Mouse (Mus musculus): Measurements from ENCODE around the gene Cul1. TPM values are rescaled to one million over a fixed set of nuclear protein-coding genes. Genes with fewer than 3 reads are reported as not detected.

The Cul1 gene
- polyA plus RNA-seq, 2 experiments, result 37.5 to 64.6 TPM

GRCm38 (mm10) chr6:47560846-47561245 lies 107.6 kb downstream of the Cul1 start:
- DNase-seq (ENCODE audit: low read depth in 3 of 3, low spot score in 3 of 3) (no peak), ATAC-seq (ENCODE audit: insufficient read depth) (no peak)
- H3K27me3 ChIP-seq (ENCODE audit: control insufficient read depth, insufficient read depth, low read length), result no peaks in the 10 kb centered on the region
- H3K4me1 ChIP-seq (replicated peaks; ENCODE audit: control insufficient read depth in 2 of 2, insufficient read depth in 2 of 2, low read length in 1 of 2), result peaks cover 8 to 18% of the 10 kb centered on the region in 2 experiments
- no peak overlapping the region for H3K4me3 ChIP-seq (ENCODE audit: insufficient read depth in 1 of 2, low read depth in 2 of 2, low read length in 2 of 2)
- no peaks in the 10 kb centered on the region for H3K9me3 ChIP-seq (ENCODE audit: control insufficient read depth, low read length)
- H3K4me2 ChIP-seq (ENCODE audit: low read depth), result no peak overlapping the region
- H3K9ac ChIP-seq (replicated peaks), result no peak overlapping the region
- no peak for TF ChIP-seq CTCF (IDR thresholded peaks at IDR 0.05; ENCODE audit: low read depth)
- TF ChIP-seq EP300 (IDR thresholded peaks at IDR 0.05; ENCODE audit: low read depth), result no peak
- peaks cover 69% of the 10 kb centered on the region for H3K36me3 ChIP-seq (replicated peaks; ENCODE audit: control insufficient read depth, insufficient read depth, low read depth)
- 56% methylated on average over 2 of the region's 2 CpGs for WGBS (ENCODE audit: insufficient replicate concordance)
- no peak overlapping the region for H3K27ac ChIP-seq

GRCm38 (mm10) chr6:47561426-47561825 lies 108.2 kb downstream of the Cul1 start:
- Histone ChIP-seq H3K4me3 (ENCODE audit: insufficient read depth in 1 of 2, low read depth in 2 of 2, low read length in 2 of 2) (no peak overlapping the region), H3K36me3 (replicated peaks; ENCODE audit: control insufficient read depth, insufficient read depth, low read depth) (peaks cover 71% of the 10 kb centered on the region), H3K27me3 (ENCODE audit: control insufficient read depth, insufficient read depth, low read length) (no peaks in the 10 kb centered on the region), H3K9me3 (ENCODE audit: control insufficient read depth, low read length) (no peaks in the 10 kb centered on the region), H3K27ac (no peak overlapping the region), H3K4me2 (ENCODE audit: low read depth) (no peak overlapping the region), H3K9ac (replicated peaks) (no peak overlapping the region), H3K4me1 (replicated peaks; ENCODE audit: control insufficient read depth in 2 of 2, insufficient read depth in 2 of 2, low read length in 1 of 2) (peaks cover 14 to 23% of the 10 kb centered on the region in 2 experiments)
- WGBS (ENCODE audit: insufficient replicate concordance), result 79% methylated on average over 5 of the region's 5 CpGs
- TF ChIP-seq CTCF (IDR thresholded peaks at IDR 0.05; ENCODE audit: low read depth), result peak; percentile 18; the same call in 1 of the 2 replicates
- no peak for TF ChIP-seq EP300 (IDR thresholded peaks at IDR 0.05; ENCODE audit: low read depth)
- ATAC-seq (ENCODE audit: insufficient read depth) (no peak), DNase-seq (ENCODE audit: low read depth in 3 of 3, low spot score in 3 of 3) (no peak)

GRCm38 (mm10) chr6:47565326-47566035 lies 112.3 kb downstream of the Cul1 start:
- Histone ChIP-seq H3K4me3 (ENCODE audit: insufficient read depth in 1 of 2, low read depth in 2 of 2, low read length in 2 of 2) (no peak overlapping the region), H3K27ac (no peak overlapping the region; the same call in 1 of the 2 replicates), H3K4me2 (ENCODE audit: low read depth) (peak overlapping the region; percentile 32), H3K4me1 (replicated peaks; ENCODE audit: control insufficient read depth in 2 of 2, insufficient read depth in 2 of 2, low read length in 1 of 2) (peaks cover 21 to 38% of the 10 kb centered on the region in 2 experiments), H3K36me3 (replicated peaks; ENCODE audit: control insufficient read depth, insufficient read depth, low read depth) (peaks cover 82% of the 10 kb centered on the region), H3K9ac (replicated peaks) (peak overlapping the region; percentile 18), H3K27me3 (ENCODE audit: control insufficient read depth, insufficient read depth, low read length) (no peaks in the 10 kb centered on the region), H3K9me3 (ENCODE audit: control insufficient read depth, low read length) (no peaks in the 10 kb centered on the region)
- DNase-seq (ENCODE audit: low read depth in 3 of 3, low spot score in 3 of 3) (peak; percentile 52 to 58 (median 56)), ATAC-seq (ENCODE audit: insufficient read depth) (peak; percentile 89)
- TF ChIP-seq EP300 (IDR thresholded peaks at IDR 0.05; ENCODE audit: low read depth), result peak; percentile 95
- no peak for TF ChIP-seq CTCF (IDR thresholded peaks at IDR 0.05; ENCODE audit: low read depth)
- WGBS (ENCODE audit: insufficient replicate concordance), result 3% methylated on average over 1 of the region's 1 CpGs

- Histone ChIP-seq H3K36me3 (replicated peaks; ENCODE audit: control insufficient read depth, insufficient read depth, low read depth) (peaks cover 59% of the 10 kb centered on the region), H3K9ac (replicated peaks) (no peak overlapping the region), H3K9me3 (ENCODE audit: control insufficient read depth, low read length) (no peaks in the 10 kb centered on the region), H3K27ac (no peak overlapping the region), H3K4me3 (ENCODE audit: insufficient read depth in 1 of 2, low read depth in 2 of 2, low read length in 2 of 2) (no peak overlapping the region), H3K27me3 (ENCODE audit: control insufficient read depth, insufficient read depth, low read length) (no peaks in the 10 kb centered on the region), H3K4me1 (replicated peaks; ENCODE audit: control insufficient read depth in 2 of 2, insufficient read depth in 2 of 2, low read length in 1 of 2) (peaks cover 0 to 5% of the 10 kb centered on the region in 2 experiments; a peak in 1 of 4 replicates), H3K4me2 (ENCODE audit: low read depth) (no peak overlapping the region)
- DNase-seq (ENCODE audit: low read depth in 3 of 3, low spot score in 3 of 3) (no peak), ATAC-seq (ENCODE audit: insufficient read depth) (no peak)
- no peak for TF ChIP-seq EP300 (IDR thresholded peaks at IDR 0.05; ENCODE audit: low read depth)
- TF ChIP-seq CTCF (IDR thresholded peaks at IDR 0.05; ENCODE audit: low read depth), result no peak
- WGBS (ENCODE audit: insufficient replicate concordance), result 79% methylated on average over 2 of the region's 2 CpGs
Observed at GRCm38 (mm10) chr6:47572887-47573286, 119.7 kb downstream of the Cul1 start.

Other genes starting within 250 kb of the Cul1 start
- 35.3 and 69.3 TPM in 2 replicates for gene Ezh2, start 141.9 kb downstream of the Cul1 start, polyA plus RNA-seq (2012; rRNA removed)
- gene Ezh2, start 141.9 kb downstream of the Cul1 start, polyA plus RNA-seq (2014; fragmentation: Nextera tagmentation; extraction: Ambion mirVana), result 46.2 and 49.1 TPM in 2 replicates